Mouse (Mus musculus) heart, postnatal 0 days (tissue): ENCODE measurements around the gene Gm45140.

Source experiments
- CTCF ChIP-seq: IDR thresholded peaks from 2 replicates; pipeline ENCODE4 v1.5.1; 2016; ENCODE audit warnings: antibody characterized with exemption, control low read depth, low read depth
- EP300 ChIP-seq: IDR thresholded peaks from 2 replicates; pipeline ENCODE4 v1.6.1; 2016; ENCODE audit warnings: antibody characterized with exemption, low read depth

DNA sequence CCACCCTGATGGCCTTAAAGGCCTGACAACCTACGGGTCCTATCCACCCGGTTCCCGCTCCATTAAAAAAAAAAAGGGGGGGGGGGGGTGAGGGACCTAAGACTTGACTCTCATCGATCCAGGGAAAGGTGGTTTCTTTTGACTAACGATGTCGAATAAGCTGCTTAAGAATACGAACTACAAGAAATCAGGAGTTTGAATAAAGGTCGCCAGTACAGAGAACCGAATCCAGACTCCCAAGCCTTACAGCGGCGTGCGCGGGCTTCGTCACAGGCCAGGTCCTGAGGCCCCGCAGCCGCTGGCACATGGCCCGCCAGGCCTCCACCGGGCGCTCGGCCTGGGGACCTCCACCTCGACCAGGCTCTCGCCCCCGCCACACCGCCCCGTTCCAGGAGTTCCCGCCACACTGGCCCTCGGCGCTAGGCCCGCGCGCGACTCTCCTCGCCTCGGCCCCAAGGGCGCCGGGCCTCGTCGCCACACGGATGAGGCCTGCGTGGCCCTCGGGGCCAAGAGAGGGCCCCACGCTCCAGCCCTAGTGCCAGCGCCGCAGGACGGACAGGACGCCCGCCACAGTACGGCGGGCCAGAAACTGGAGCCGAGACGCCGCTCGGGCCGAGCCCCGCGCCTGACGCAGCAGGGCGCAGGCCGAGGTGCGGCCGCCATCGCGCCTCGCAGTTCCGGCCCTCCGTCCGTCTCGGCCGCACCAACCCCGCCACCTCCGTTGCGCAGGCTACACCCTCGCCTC lies 14.7 kb upstream of the Gm45140 start:
- TF ChIP-seq CTCF, result no peak
- no peak for TF ChIP-seq EP300
